Mouse (Mus musculus) MEL (cell line): ENCODE measurements at regions not wholly inside any gene's neighbourhood (a gene's known extent, or its start where the extent isn't known, plus 50 kb on each side); places are given as distances from the start of the nearest gene placed in this dataset.

ENCODE experiments used
- DNase-seq: peaks from one replicate; pipeline ENCODE4 v3.0.0; 2011; ENCODE audit warnings: low read depth, low spot score
- H3K27ac ChIP-seq: 2 replicates; pipeline ENCODE4 v1.5.1; 2012; ENCODE audit warnings: low read depth, mild to moderate bottlenecking, control low read depth, low read length, moderate library complexity; ENCODE audit not compliant: control insufficient read depth
- H3K27me3 ChIP-seq, 2 experiments: fragments of 150-350 bp in 1 of 2; sonication (generic) in 1 of 2; 2 replicates each; pipeline ENCODE4 v1.6.1; 2012; ENCODE audit warnings: low read length in 2 of 2, mild to moderate bottlenecking in 2 of 2, improper control_type of control experiment in 1 of 2, moderate library complexity in 1 of 2; ENCODE audit not compliant: insufficient read depth in 2 of 2, control insufficient read depth in 1 of 2
- H3K36me3 ChIP-seq, 2 experiments: 2 replicates each; pipeline ENCODE4 v1.6.1; 2012 to 2014; ENCODE audit warnings: low read length in 2 of 2, improper control_type of control experiment in 1 of 2, inconsistent platforms in 1 of 2, mild to moderate bottlenecking in 1 of 2; ENCODE audit not compliant: insufficient read depth in 2 of 2, control insufficient read depth in 1 of 2
- H3K4me1 ChIP-seq, 2 experiments: fragments of 150-350 bp in 1 of 2; sonication (generic) in 1 of 2; 2 replicates each; pipeline ENCODE4 v1.6.1; 2012; ENCODE audit warnings: low read length in 2 of 2, improper control_type of control experiment in 1 of 2, mild to moderate bottlenecking in 1 of 2; ENCODE audit not compliant: insufficient read depth in 2 of 2, control insufficient read depth in 1 of 2
- H3K4me3 ChIP-seq, 2 experiments: fragments of 150-350 bp in 1 of 2; sonication (generic) in 1 of 2; 2 replicates each; pipeline ENCODE4 v1.5.1; 2012; ENCODE audit warnings: low read depth in 2 of 2, low read length in 2 of 2, mild to moderate bottlenecking in 2 of 2, moderate library complexity in 2 of 2, control low read depth in 1 of 2, improper control_type of control experiment in 1 of 2; ENCODE audit not compliant: control insufficient read depth in 1 of 2, insufficient read depth in 1 of 2
- H3K79me2 ChIP-seq: 2 replicates; pipeline ENCODE4 v1.6.1; 2012; ENCODE audit warnings: mild to moderate bottlenecking, low read length, moderate library complexity; ENCODE audit not compliant: control insufficient read depth, poor library complexity, insufficient read depth
- H3K9ac ChIP-seq: 2 replicates; pipeline ENCODE4 v1.6.1; 2012; ENCODE audit warnings: low read depth, mild to moderate bottlenecking, control low read depth, low read length, moderate library complexity; ENCODE audit not compliant: control insufficient read depth, poor library complexity, severe bottlenecking
- H3K9me3 ChIP-seq: fragments of 150-350 bp; sonication (generic); replicated peaks from 2 replicates; pipeline ENCODE4 v1.6.1; 2012; ENCODE audit warnings: mild to moderate bottlenecking, low read length, improper control_type of control experiment, moderate library complexity; ENCODE audit not compliant: insufficient read depth
- BHLHE40 ChIP-seq: IDR thresholded peaks from 2 replicates; pipeline ENCODE4 v1.6.1; 2012; ENCODE audit warnings: low read depth, mild to moderate bottlenecking, inconsistent platforms, low read length, improper control_type of control experiment, borderline replicate concordance
- CHD1 ChIP-seq: IDR thresholded peaks from 2 replicates; pipeline ENCODE4 v1.6.1; 2012; ENCODE audit warnings: low read depth, mild to moderate bottlenecking, inconsistent platforms, low read length, improper control_type of control experiment
- E2F4 ChIP-seq: IDR thresholded peaks from 2 replicates; pipeline ENCODE4 v1.6.1; 2011; ENCODE audit warnings: low read depth, low read length, improper control_type of control experiment, borderline replicate concordance
- ELF1 ChIP-seq: IDR thresholded peaks from 2 replicates; pipeline ENCODE4 v1.6.1; 2014; ENCODE audit warnings: low read depth, mild to moderate bottlenecking, inconsistent platforms, low read length, improper control_type of control experiment, moderate library complexity
- EP300 ChIP-seq, 2 experiments: IDR thresholded peaks; 2 replicates each; pipeline ENCODE4 v1.6.1; 2011; ENCODE audit warnings: improper control_type of control experiment in 2 of 2, low read length in 2 of 2, low read depth in 1 of 2, mild to moderate bottlenecking in 1 of 2
- GATA1 ChIP-seq: IDR thresholded peaks from 2 replicates; pipeline ENCODE4 v1.6.1; 2011; ENCODE audit warnings: low read depth, low read length, improper control_type of control experiment
- HCFC1 ChIP-seq: IDR thresholded peaks from 2 replicates; pipeline ENCODE4 v1.6.1; 2012; ENCODE audit warnings: low read depth, mild to moderate bottlenecking, inconsistent platforms, low read length, improper control_type of control experiment, moderate library complexity
- JUND ChIP-seq: IDR thresholded peaks from 2 replicates; pipeline ENCODE4 v1.6.1; 2011; ENCODE audit warnings: low read depth, mild to moderate bottlenecking, improper control_type of control experiment, low read length
- MAFK ChIP-seq: IDR thresholded peaks from 2 replicates; pipeline ENCODE4 v1.6.1; 2011; ENCODE audit warnings: low read depth, mild to moderate bottlenecking, low read length, improper control_type of control experiment, borderline replicate concordance
- MAZ ChIP-seq: IDR thresholded peaks from 2 replicates; pipeline ENCODE4 v1.6.1; 2012; ENCODE audit warnings: low read depth, mild to moderate bottlenecking, inconsistent platforms, low read length, improper control_type of control experiment
- MYB ChIP-seq: IDR thresholded peaks from 2 replicates; pipeline ENCODE4 v1.6.1; 2011; ENCODE audit warnings: mild to moderate bottlenecking, low read depth, low read length, improper control_type of control experiment
- MYC ChIP-seq: IDR thresholded peaks from 2 replicates; pipeline ENCODE4 v1.6.1; 2011; ENCODE audit warnings: low read depth, mild to moderate bottlenecking, low read length, improper control_type of control experiment, moderate library complexity
- NRF1 ChIP-seq: IDR thresholded peaks from 2 replicates; pipeline ENCODE4 v1.6.1; 2014; ENCODE audit warnings: low read depth, mild to moderate bottlenecking, inconsistent platforms, low read length, improper control_type of control experiment, moderate library complexity; ENCODE audit not compliant: poor library complexity, insufficient read depth, severe bottlenecking
- POLR2A ChIP-seq, 2 experiments: IDR thresholded peaks; 2 replicates each; pipeline ENCODE4 v1.6.1; 2011 to 2012; ENCODE audit warnings: low read length in 2 of 2, mild to moderate bottlenecking in 2 of 2, control low read depth in 1 of 2, improper control_type of control experiment in 1 of 2, low read depth in 1 of 2, moderate library complexity in 1 of 2; ENCODE audit not compliant: control insufficient read depth in 1 of 2, insufficient read depth in 1 of 2, poor library complexity in 1 of 2
- POLR2AphosphoS2 ChIP-seq: IDR thresholded peaks from 2 replicates; pipeline ENCODE4 v1.6.1; 2011; ENCODE audit warnings: low read length, improper control_type of control experiment
- POLR2AphosphoS5 ChIP-seq: IDR thresholded peaks from 2 replicates; pipeline ENCODE4 v1.6.1; 2012; ENCODE audit warnings: low read depth, borderline replicate concordance, mild to moderate bottlenecking, inconsistent platforms, low read length, moderate library complexity, mixed read lengths
- RCOR1 ChIP-seq: IDR thresholded peaks from 2 replicates; pipeline ENCODE4 v1.6.1; 2012; ENCODE audit warnings: low read depth, mild to moderate bottlenecking, inconsistent platforms, low read length, improper control_type of control experiment
- SMC3 ChIP-seq: IDR thresholded peaks from 2 replicates; pipeline ENCODE4 v1.6.1; 2011; ENCODE audit warnings: low read depth, low read length, improper control_type of control experiment
- TBP ChIP-seq: IDR thresholded peaks from 2 replicates; pipeline ENCODE4 v1.8.0; 2011; ENCODE audit warnings: low read depth, low read length, improper control_type of control experiment
- TCF12 ChIP-seq: IDR thresholded peaks from 2 replicates; pipeline ENCODE4 v1.6.1; 2014; ENCODE audit warnings: low read depth, mild to moderate bottlenecking, inconsistent platforms, low read length, improper control_type of control experiment, moderate library complexity
- UBTF ChIP-seq: IDR thresholded peaks from 2 replicates; pipeline ENCODE4 v1.6.1; 2012; ENCODE audit warnings: low read depth, mild to moderate bottlenecking, inconsistent platforms, low read length, improper control_type of control experiment, moderate library complexity, borderline replicate concordance; ENCODE audit not compliant: insufficient read depth
- ZMIZ1 ChIP-seq: IDR thresholded peaks from 2 replicates; pipeline ENCODE4 v1.6.1; 2012; ENCODE audit warnings: low read depth, mild to moderate bottlenecking, inconsistent platforms, low read length, improper control_type of control experiment, moderate library complexity

DNA sequence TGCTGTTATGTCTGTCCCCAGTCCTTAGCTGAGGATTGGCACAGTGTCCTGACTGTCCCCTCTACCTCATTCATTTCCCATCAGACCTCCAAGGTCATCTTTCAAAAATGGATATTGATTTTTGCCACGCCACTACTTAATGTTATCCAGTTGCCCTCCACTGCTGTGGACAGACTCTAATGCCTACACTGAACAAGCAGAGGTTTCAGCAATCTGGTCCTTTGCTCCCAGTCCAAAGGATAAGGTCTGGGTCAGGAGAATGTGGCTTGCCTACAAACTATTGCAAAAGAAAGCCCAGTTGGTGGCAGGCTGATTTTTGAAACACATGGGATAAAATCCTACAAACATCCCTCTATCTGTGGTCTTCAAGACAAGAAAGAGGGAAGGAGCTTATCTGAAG, 280.0 kb upstream of the Veph1 start:
- Histone ChIP-seq H3K79me2 (no peaks in the 10 kb centered on the region), H3K4me3 (no peak overlapping the region), H3K9me3 (no peaks in the 10 kb centered on the region), H3K27me3 (peaks cover 0 to 2% of the 10 kb centered on the region in 2 experiments; a peak in 1 of 4 replicates), H3K9ac (no peak overlapping the region), H3K36me3 (no peaks in the 10 kb centered on the region), H3K4me1 (0 out of 4 replicates have a peak, but pooled peaks cover 0 to 2% of the 10 kb centered on the region in 2 experiments), H3K27ac (no peak overlapping the region)
- DNase-seq, result no peak
- TF ChIP-seq E2F4 (no peak), MYB (no peak), TCF12 (no peak), JUND (no peak), ELF1 (no peak)

GRCm38 (mm10) chr3:66574321-66574720, 277.7 kb upstream of the Veph1 start:
- no peaks in the 10 kb centered on the region for H3K36me3 ChIP-seq
- H3K4me1 ChIP-seq, result 0 out of 4 replicates have a peak, but pooled peaks cover 0 to 2% of the 10 kb centered on the region in 2 experiments
- TF ChIP-seq MAZ (no peak), ZMIZ1 (no peak), MYC (no peak), UBTF (no peak)
- no peak for DNase-seq
- no peaks in the 10 kb centered on the region for H3K79me2 ChIP-seq
- H3K4me3 ChIP-seq, result no peak overlapping the region
- H3K9me3 ChIP-seq, result no peaks in the 10 kb centered on the region
- no peak overlapping the region for H3K9ac ChIP-seq
- no peak overlapping the region for H3K27ac ChIP-seq
- H3K27me3 ChIP-seq, result no peaks in the 10 kb centered on the region; a peak in 1 of 4 replicates

- Histone ChIP-seq H3K27ac (no peak overlapping the region), H3K27me3 (no peaks in the 10 kb centered on the region), H3K4me3 (no peak overlapping the region), H3K36me3 (no peaks in the 10 kb centered on the region), H3K4me1 (0 out of 4 replicates have a peak, but pooled peaks cover 0 to 2% of the 10 kb centered on the region in 2 experiments), H3K9me3 (no peaks in the 10 kb centered on the region), H3K79me2 (no peaks in the 10 kb centered on the region), H3K9ac (no peak overlapping the region)
- TF ChIP-seq SMC3 (no peak), TBP (no peak), MYB (no peak), CHD1 (no peak), MYC (no peak), GATA1 (no peak), HCFC1 (no peak), RCOR1 (no peak), TCF12 (no peak), E2F4 (no peak), ZMIZ1 (no peak), BHLHE40 (no peak), POLR2AphosphoS5 (no peak), JUND (no peak), POLR2AphosphoS2 (no peak), NRF1 (no peak), POLR2A (IDR thresholded peaks at IDR 0.05; ENCODE audit: control insufficient read depth in 1 of 2, insufficient read depth in 1 of 2, low read depth in 1 of 2, low read length in 2 of 2, poor library complexity in 1 of 2) (no peak), EP300 (IDR thresholded peaks at IDR 0.05; ENCODE audit: low read depth in 1 of 2, low read length in 2 of 2) (no peak), MAFK (no peak)
- DNase-seq, result no peak
Observed at GRCm38 (mm10) chr3:66572887-66573519, 276.4 kb upstream of the Veph1 start.
